Mouse (Mus musculus) forelimb bud, embryonic 11.5 days (tissue): ENCODE data around the gene Emc9.

Experiments
- DNase-seq: peaks from one replicate; pipeline ENCODE4 v3.0.0-alpha.2; 2012; ENCODE audit warnings: low read depth, low spot score

Gene Emc9

GRCm38 (mm10) chr14:55584702-55585565 is at the start of gene Emc9:
Emc9 (minus strand) TSS chr14:55585302.
- DNase-seq, result peak; percentile 36

- DNase-seq, result no peak
These were observed 44.2 kb upstream of the Emc9 start for GRCm38 (mm10) chr14:55629312-55629711.

- no peak for DNase-seq
These were observed 43.1 kb upstream of the Emc9 start for GRCm38 (mm10) chr14:55628077-55628827.

- no peak for DNase-seq
These were observed 33.5 kb upstream of the Emc9 start for GRCm38 (mm10) chr14:55618486-55619195.

- DNase-seq, result peak; percentile 12
These were observed 32.7 kb upstream of the Emc9 start, which contains the start of gene Rec8 for GRCm38 (mm10) chr14:55617822-55618221. Rec8 (plus strand) TSS chr14:55618037.

GRCm38 (mm10) chr14:55616844-55617243 is 31.7 kb upstream of the Emc9 start:
- DNase-seq, result no peak

GRCm38 (mm10) chr14:55615876-55616275 is 30.8 kb upstream of the Emc9 start:
- no peak for DNase-seq

GRCm38 (mm10) chr14:55614565-55615178 is 29.6 kb upstream of the Emc9 start:
- DNase-seq, result no peak

GRCm38 (mm10) chr14:55613346-55613745 is 28.2 kb upstream of the Emc9 start:
- DNase-seq, result no peak

- DNase-seq, result no peak
These were observed 23.2 kb upstream of the Emc9 start for GRCm38 (mm10) chr14:55608339-55608738.

GRCm38 (mm10) chr14:55605743-55606459 is 20.8 kb upstream of the Emc9 start:
- no peak for DNase-seq

- no peak for DNase-seq
These were observed 19.7 kb upstream of the Emc9 start for GRCm38 (mm10) chr14:55604823-55605222.

- peak; percentile 88 for DNase-seq
These were observed 18.8 kb upstream of the Emc9 start for GRCm38 (mm10) chr14:55603633-55604576.

GRCm38 (mm10) chr14:55603271-55603632 is 18.1 kb upstream of the Emc9 start, which contains the start of gene Irf9:
Irf9 (plus strand) TSS chr14:55603571.
- no peak for DNase-seq

- DNase-seq, result no peak
These were observed 13.7 kb upstream of the Emc9 start for GRCm38 (mm10) chr14:55598521-55599390.

- no peak for DNase-seq
These were observed 11.1 kb upstream of the Emc9 start for GRCm38 (mm10) chr14:55596036-55596690.

GRCm38 (mm10) chr14:55592226-55592625 is 7.1 kb upstream of the Emc9 start:
- no peak for DNase-seq

- DNase-seq, result peak; percentile 92
These were observed 6.3 kb upstream of the Emc9 start, which contains the start of gene Rnf31 for GRCm38 (mm10) chr14:55591331-55591891. Rnf31 (plus strand) TSS chr14:55591708.
